Mouse (Mus musculus) ES-Bruce4 (cell line): ENCODE data around the gene Atp5b. TPM values are rescaled to one million over a fixed set of nuclear protein-coding genes. Genes with fewer than 3 reads are reported as not detected.
"Not testable (repeated sequence)": the region's sequence is repeated elsewhere in the genome, so short reads cannot be mapped to it uniquely, and the experiment has no call there.

Experiments used
- H3K27ac ChIP-seq: 2 replicates; pipeline ENCODE4 v1.5.1; 2012; ENCODE audit warnings: low read length, inconsistent platforms; ENCODE audit not compliant: insufficient read depth
- H3K27me3 ChIP-seq: 2 replicates; pipeline ENCODE4 v1.6.1; 2012; ENCODE audit warnings: mild to moderate bottlenecking, low read length, inconsistent platforms; ENCODE audit not compliant: control insufficient read depth, poor library complexity, insufficient read depth, severe bottlenecking
- H3K36me3 ChIP-seq: 2 replicates; pipeline ENCODE4 v1.6.1; 2012; ENCODE audit warnings: inconsistent platforms, mild to moderate bottlenecking, low read length, moderate library complexity; ENCODE audit not compliant: control insufficient read depth, poor library complexity, insufficient read depth, severe bottlenecking
- H3K4me1 ChIP-seq: one replicate; pipeline ENCODE4 v1.8.1; 2011; ENCODE audit warnings: low read length; ENCODE audit not compliant: control insufficient read depth, insufficient read depth
- H3K4me3 ChIP-seq: 2 replicates; pipeline ENCODE4 v1.5.1; 2011; ENCODE audit warnings: low read depth, mild to moderate bottlenecking, low read length
- H3K9ac ChIP-seq: 2 replicates; pipeline ENCODE4 v1.6.1; 2012; ENCODE audit warnings: low read depth, mild to moderate bottlenecking, inconsistent platforms; ENCODE audit not compliant: poor library complexity, severe bottlenecking
- H3K9me3 ChIP-seq: replicated peaks from 2 replicates; pipeline ENCODE4 v1.6.1; 2012; ENCODE audit warnings: mild to moderate bottlenecking, low read length, inconsistent platforms; ENCODE audit not compliant: control insufficient read depth, poor library complexity, insufficient read depth, severe bottlenecking
- CTCF ChIP-seq: IDR thresholded peaks from one replicate; pipeline ENCODE4 v1.8.1; 2011; ENCODE audit warnings: low read depth, low read length
- EP300 ChIP-seq: IDR thresholded peaks from 2 replicates; pipeline ENCODE4 v1.6.1; 2011; ENCODE audit warnings: low read depth, low read length; ENCODE audit not compliant: insufficient read depth
- POLR2A ChIP-seq: IDR thresholded peaks from one replicate; pipeline ENCODE4 v1.8.1; 2011; ENCODE audit warnings: low read length; ENCODE audit not compliant: insufficient read depth
- polyA plus RNA-seq: library from polyadenylated mRNA; stranded (reverse); fragments of >200 nt; gene quantifications from 2 replicates; pipeline ENCODE4 v1.2.4, GENCODE M21; 2011; ENCODE audit warnings: low read depth; ENCODE audit not compliant: missing spikeins, insufficient read depth, insufficient read length

The Atp5b gene
- polyA plus RNA-seq, 1 experiment, result 1,323 TPM

DNA sequence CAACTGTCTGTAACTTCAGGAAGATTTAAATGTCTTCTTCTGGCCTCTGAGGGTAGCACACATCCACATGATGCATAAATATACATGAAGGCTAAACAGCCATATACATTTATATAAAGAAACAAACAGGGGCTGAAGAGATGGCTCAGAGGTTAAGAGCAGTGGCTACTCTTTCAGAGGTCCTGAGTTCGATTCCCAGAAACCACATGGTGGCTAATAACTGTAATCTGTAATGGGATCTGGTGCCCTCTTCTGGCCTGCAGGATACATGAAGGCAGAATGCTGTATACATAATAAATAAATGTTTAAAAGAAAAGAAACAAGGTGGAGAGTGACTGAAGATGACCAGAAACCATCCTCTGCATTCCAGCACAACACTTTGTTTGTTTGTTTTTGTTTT is 2.6 kb upstream of the Atp5b start:
- H3K9ac ChIP-seq, result no peak overlapping the region
- H3K9me3 ChIP-seq, result no peaks in the 10 kb centered on the region
- H3K27ac ChIP-seq, result no peak overlapping the region
- H3K4me3 ChIP-seq, result no peak overlapping the region
- no peak for TF ChIP-seq POLR2A
- no peak for TF ChIP-seq EP300
- no peak for TF ChIP-seq CTCF
- H3K36me3 ChIP-seq, result peaks cover 27% of the 10 kb centered on the region
- H3K4me1 ChIP-seq, result no peaks in the 10 kb centered on the region
- no peaks in the 10 kb centered on the region for H3K27me3 ChIP-seq

DNA sequence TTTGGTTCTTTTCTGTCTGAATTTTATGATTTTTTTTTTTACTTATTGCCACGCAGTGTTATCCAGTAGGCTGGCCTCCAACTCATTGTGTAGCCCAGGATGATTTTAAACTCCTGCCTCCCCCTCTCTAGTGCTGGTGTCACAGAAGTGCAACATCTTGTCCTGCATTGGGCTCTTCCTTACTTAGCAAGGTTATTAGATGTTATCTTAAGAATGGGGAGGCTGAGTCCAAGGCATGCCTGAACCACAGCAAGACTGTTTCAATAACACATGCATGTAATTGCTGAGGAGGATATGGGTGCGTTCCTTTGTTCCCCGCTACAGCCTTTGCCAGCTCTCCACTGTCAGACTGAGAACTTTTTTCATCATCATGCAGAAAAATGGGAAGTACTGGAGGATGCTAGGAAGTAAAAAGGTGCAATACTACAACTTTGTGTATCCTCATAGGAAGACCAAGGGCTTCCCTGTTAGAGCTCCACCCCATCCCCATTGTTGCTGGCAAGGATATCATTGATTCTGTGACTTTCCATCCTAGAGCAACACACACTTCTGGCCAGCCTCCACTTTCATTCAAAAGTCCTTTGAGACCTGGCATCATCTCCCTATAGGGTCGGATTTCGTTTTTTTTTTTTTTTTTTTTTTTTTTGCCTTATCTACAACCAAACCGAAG is 1.1 kb upstream of the Atp5b start:
- TF ChIP-seq CTCF (no peak), POLR2A (no peak), EP300 (no peak)
- Histone ChIP-seq H3K36me3 (peaks cover 37% of the 10 kb centered on the region), H3K9ac (peak overlapping the region; percentile 55; the same call in 1 of the 2 replicates), H3K27me3 (no peaks in the 10 kb centered on the region), H3K9me3 (no peaks in the 10 kb centered on the region), H3K27ac (no peak overlapping the region), H3K4me1 (no peaks in the 10 kb centered on the region), H3K4me3 (no peak overlapping the region)

DNA sequence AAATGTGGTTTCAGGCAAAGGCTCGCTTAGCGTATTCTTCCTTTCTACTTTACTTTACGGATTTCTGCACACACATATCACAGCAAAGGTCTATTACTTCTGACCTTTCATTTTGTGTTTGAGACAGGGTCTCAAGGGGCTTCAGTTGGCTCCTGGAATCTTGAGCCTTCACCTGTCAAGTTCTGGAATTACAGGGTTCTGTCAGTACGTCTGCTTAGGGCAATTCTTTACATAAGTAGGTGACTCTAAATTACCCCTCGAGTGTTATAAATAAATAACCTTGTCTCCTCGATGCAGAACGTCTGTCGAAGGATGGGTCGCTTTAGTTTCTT is 630 bp upstream of the Atp5b start:
- H3K9me3 ChIP-seq, result no peaks in the 10 kb centered on the region
- no peaks in the 10 kb centered on the region for H3K4me1 ChIP-seq
- H3K9ac ChIP-seq, result peak overlapping the region; percentile 55; the same call in 1 of the 2 replicates
- H3K27me3 ChIP-seq, result no peaks in the 10 kb centered on the region
- peak overlapping the region; percentile 68 for H3K4me3 ChIP-seq
- TF ChIP-seq POLR2A (no peak), CTCF (no peak), EP300 (no peak)
- peaks cover 37% of the 10 kb centered on the region for H3K36me3 ChIP-seq
- H3K27ac ChIP-seq, result no peak overlapping the region

DNA sequence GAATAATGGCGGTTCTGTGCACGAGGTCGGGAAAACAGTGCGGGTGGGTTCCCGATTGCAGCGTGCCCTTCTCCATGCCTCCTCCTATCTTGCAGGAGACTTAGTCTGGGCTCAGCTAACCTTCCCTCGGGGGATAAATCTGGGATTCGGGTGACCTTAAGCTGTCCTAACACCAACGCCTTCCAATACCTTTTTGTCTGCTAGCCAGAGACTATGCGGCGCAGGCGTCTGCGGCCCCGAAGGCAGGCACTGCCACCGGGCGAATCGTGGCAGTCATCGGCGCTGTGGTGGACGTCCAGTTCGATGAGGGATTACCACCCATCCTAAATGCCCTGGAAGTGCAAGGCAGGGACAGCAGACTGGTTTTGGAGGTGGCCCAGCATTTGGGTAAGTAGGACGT is 615 bp downstream of the Atp5b start:
- peak overlapping the region; percentile 87 for H3K9ac ChIP-seq
- peak overlapping the region; percentile 9; the same call in 1 of the 2 replicates for H3K27ac ChIP-seq
- H3K4me3 ChIP-seq, result peak overlapping the region; percentile 99
- H3K27me3 ChIP-seq, result no peaks in the 10 kb centered on the region
- H3K9me3 ChIP-seq, result no peaks in the 10 kb centered on the region
- H3K4me1 ChIP-seq, result no peaks in the 10 kb centered on the region
- H3K36me3 ChIP-seq, result peaks cover 46% of the 10 kb centered on the region
- no peak for TF ChIP-seq EP300
- no peak for TF ChIP-seq CTCF
- no peak for TF ChIP-seq POLR2A

DNA sequence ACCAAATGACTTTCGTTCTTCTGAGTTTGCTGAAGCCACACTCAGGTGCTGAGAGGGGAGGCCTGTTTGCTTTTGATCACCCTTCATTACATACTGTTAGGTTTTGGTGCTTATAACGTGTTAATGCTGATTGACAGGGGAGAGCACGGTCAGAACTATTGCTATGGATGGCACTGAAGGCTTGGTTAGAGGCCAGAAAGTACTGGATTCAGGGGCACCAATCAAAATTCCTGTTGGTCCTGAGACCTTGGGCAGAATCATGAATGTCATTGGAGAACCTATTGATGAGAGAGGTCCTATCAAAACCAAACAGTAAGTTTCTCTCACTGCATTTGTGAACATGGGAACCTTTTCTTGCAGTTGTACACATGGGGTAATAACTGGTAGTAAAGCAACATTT is 1.1 kb downstream of the Atp5b start:
- Histone ChIP-seq H3K9ac (peak overlapping the region; percentile 87), H3K4me1 (no peaks in the 10 kb centered on the region), H3K36me3 (peaks cover 51% of the 10 kb centered on the region), H3K9me3 (no peaks in the 10 kb centered on the region), H3K27me3 (no peaks in the 10 kb centered on the region), H3K27ac (0 out of 2 replicates have a peak overlapping the region, but pooled peaks have one; percentile 9), H3K4me3 (peak overlapping the region; percentile 99)
- no peak for TF ChIP-seq POLR2A
- TF ChIP-seq EP300, result no peak
- TF ChIP-seq CTCF, result no peak

DNA sequence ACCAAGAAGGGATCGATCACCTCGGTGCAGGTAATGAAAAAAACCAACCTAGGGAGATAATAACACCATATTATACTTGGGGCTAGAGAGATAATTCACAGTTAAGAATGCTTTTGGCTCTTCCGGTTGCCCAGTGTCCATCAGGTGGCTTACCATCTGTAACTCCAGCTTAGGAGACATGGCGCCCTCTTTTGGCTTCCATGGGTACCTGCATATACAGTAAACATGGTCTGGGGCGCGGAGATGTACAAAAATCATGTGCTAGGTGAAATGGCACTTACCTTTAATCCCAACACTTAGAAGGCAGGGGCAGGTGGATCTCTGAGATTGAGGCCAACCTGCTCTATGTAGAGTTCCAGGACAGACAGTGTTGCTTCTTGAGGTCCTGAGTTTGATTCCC is 3.3 kb downstream of the Atp5b start:
- Histone ChIP-seq H3K27ac (no peak overlapping the region), H3K9ac (no peak overlapping the region), H3K36me3 (peaks cover 65% of the 10 kb centered on the region), H3K9me3 (no peaks in the 10 kb centered on the region), H3K4me1 (no peaks in the 10 kb centered on the region), H3K4me3 (no peak overlapping the region), H3K27me3 (no peaks in the 10 kb centered on the region)
- no peak for TF ChIP-seq POLR2A
- TF ChIP-seq EP300, result no peak
- TF ChIP-seq CTCF, result peak; percentile 51

DNA sequence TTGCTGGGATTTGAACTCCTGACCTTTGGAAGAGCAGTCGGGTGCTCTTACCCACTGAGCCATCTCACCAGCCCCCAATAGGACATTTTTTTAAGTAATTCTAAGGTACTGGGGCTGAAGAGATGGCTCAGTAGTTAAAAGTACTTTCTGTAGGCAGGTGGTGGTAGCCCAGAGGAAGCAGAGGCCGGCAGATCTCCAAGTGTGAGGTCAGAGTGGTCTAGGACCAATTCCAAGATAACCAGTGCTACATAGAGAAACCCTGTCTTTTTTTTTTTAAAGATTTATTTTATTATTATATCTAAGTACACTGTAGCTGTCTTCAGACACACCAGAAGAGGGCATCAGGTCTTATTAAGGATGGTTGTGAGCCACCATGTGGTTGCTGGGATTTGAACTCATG is 4.1 kb downstream of the Atp5b start:
- H3K27me3 ChIP-seq, H3K4me3 ChIP-seq, H3K9ac ChIP-seq, H3K27ac ChIP-seq, H3K9me3 ChIP-seq, H3K4me1 ChIP-seq: not testable (repeated sequence)
- peaks cover 65% of the 10 kb centered on the region for H3K36me3 ChIP-seq
